Mouse (Mus musculus): ENCODE data around the gene Fam83d. TPM values are rescaled to one million over a fixed set of nuclear protein-coding genes. Genes with fewer than 3 reads are reported as not detected.

Fam83d gene
- 3.0 TPM for total RNA-seq (2023)

GRCm38 (mm10) chr2:158767742-158768339 lies at the start of gene Fam83d:
Fam83d (plus strand) TSS chr2:158768093.

GRCm38 (mm10) chr2:158794494-158795004 lies 26.7 kb downstream of the Fam83d start, which contains the start of gene Dhx35:
Dhx35 (plus strand) TSS chr2:158794807.

Other genes starting within 250 kb of the Fam83d start
- gene Slc32a1, start 157.3 kb upstream of the Fam83d start, total RNA-seq (2023) = not detected
- gene Actr5, start 143.2 kb upstream of the Fam83d start, total RNA-seq (2023) = 56.2 TPM
- 82.0 TPM for gene Ppp1r16b, start 102.7 kb upstream of the Fam83d start, total RNA-seq (2023)
- gene Dhx35, start 26.7 kb downstream of the Fam83d start, total RNA-seq (2023) = 38.8 TPM

Data from CD4-positive naive resting alpha-beta T cell, adult 76 days (primary cell).